Mouse (Mus musculus) T-helper 17 cell (primary cell): ENCODE results near the gene Dync2h1.
"Not testable (repeated sequence)": the region's sequence is repeated elsewhere in the genome, so short reads cannot be mapped to it uniquely, and the experiment has no call there.

Experiments
- in situ Hi-C, 2 experiments: fragments of 300-600 bp; cut with MboI, MseI; formaldehyde crosslinking; loops; 1 replicate in 1 of 2; 2 replicates in 1 of 2; pipeline ENCODE4 v1.15.1; 2025; ENCODE audit warnings: high pct_unique_total_duplicates in 2 of 2

The Dync2h1 gene

DNA sequence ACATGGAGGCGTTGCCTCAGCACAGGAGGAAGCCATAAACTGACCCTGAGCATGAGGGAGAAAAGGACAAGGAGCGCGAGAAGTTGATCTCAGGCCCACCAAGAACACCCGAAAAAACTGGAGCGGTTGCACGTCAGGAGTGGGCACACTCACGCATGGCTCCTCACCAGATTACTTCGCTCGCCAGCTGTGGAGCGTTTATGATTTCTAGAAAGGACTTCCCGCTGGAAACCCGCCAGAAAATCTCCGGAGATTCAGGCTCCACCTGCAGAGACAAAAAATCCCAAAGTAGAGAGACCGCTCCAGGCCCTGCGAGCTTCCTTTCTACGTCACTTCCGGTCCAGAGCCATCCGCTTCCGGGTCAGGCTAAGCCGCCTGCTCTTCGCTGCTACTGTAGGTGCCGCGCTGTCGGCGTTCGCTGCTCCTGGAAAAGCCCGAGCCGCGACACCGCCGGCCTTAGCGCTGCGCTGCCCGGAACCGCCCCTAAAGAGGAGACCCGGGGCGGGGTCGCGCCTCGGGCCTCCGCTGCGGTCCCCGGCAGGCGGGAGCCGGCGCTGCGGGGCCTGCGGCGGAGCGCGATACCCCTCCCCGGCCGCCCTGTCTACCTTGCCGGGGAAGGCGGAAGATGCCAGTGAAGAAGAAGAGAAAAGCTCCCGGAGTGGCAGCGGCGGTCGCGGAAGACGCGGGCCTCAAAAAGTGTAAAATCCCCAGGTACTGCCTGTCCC lies at the start of gene Dync2h1, which contains the start of gene Dcun1d5:
Gene Dync2h1, minus strand, starts transcription at position 275 of the 725 bp plus-strand sequence.
Gene Dcun1d5, plus strand, starts transcription at position 349 of the 725 bp plus-strand sequence.
- in situ Hi-C loops, result loop anchor here (5.0 to 10.0 kb wide), 2 partner anchors 580 to 658 kb away; partner anchors contain the start of gene Tmem123 (in 1 of the 2)

GRCm38 (mm10) chr9:7221460-7221859 lies 37.2 kb upstream of the Dync2h1 start:
- in situ Hi-C loops, result no loop called here

DNA sequence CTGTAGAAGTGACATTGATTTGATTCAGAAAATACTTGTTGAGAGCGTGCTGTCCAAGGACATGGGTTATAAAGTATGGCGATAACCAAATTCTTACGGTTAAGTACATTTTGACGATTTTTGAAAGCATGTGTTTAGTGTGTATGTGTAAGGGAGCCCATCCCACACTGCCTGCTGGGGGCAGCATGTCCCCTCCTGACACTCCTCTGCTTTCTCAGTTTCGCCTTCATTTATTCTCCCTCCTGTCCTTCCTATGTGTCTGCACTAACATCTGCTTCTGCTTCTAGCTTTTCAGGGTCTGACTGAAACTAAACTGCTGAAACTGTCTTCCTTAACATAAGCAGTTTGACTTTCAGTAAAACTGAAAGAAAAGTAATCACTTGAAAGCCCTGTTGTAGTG lies 36.8 kb upstream of the Dync2h1 start:
- in situ Hi-C loops, result no loop called here

- in situ Hi-C loops, result loop anchor here (5.0 to 10.0 kb wide), 3 partner anchors 229 to 381 kb away; partner anchors contain the start of gene Mmp3 (in 1 of the 2)
Observed at GRCm38 (mm10) chr9:7216240-7216639, 32.0 kb upstream of the Dync2h1 start.

GRCm38 (mm10) chr9:7190694-7191093 lies 6.4 kb upstream of the Dync2h1 start:
- in situ Hi-C loops, result not testable (repeated sequence)

GRCm38 (mm10) chr9:7184897-7185291 lies 648 bp upstream of the Dync2h1 start:
- in situ Hi-C loops, result loop anchor here (5.0 to 10.0 kb wide), 2 partner anchors 580 to 657 kb away; partner anchors contain the start of gene Tmem123 (in 1 of the 2)

GRCm38 (mm10) chr9:7176618-7177610 lies 7.3 kb downstream of the Dync2h1 start:
- in situ Hi-C loops, result no loop called here

DNA sequence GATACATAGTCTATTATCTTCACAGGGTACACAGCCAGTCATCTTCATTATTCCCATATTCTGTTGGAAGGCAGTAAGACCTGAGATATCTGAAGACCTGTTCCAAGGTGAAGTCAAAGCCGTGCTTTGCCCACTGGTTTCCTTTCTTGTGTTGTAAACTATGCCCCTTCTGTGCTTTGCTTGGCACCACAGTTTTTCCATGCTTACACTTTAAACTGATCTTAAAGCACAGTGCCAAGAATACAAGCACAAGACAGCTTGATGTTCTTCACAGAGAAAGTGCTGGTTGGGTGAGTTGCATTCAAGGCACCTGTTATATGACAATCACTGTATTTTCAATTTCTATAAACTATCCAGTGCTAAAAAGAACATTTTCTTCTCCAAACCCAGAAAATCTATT lies 10.5 kb downstream of the Dync2h1 start:
- in situ Hi-C loops, result no loop called here

GRCm38 (mm10) chr9:7167339-7167998 lies 16.8 kb downstream of the Dync2h1 start:
- in situ Hi-C loops, result no loop called here

DNA sequence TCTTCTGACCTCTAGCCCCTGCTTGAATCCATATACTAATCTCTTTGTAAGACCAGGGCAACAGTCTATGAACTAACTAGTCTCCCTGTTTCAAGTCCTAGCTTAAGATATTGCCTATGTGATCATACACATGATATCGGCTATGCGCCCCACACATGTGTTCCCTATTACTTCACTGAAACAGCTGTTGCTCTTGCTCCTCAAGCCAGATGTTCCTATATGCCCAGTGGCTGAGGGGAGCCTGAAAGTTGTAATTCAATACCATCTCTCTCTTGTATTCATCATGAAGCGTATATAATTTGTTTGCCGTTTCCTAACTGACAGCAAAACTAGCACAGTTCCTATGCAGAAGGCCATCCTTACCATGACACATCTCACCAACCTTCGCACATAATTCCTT lies 23.6 kb downstream of the Dync2h1 start:
- in situ Hi-C loops, result no loop called here

DNA sequence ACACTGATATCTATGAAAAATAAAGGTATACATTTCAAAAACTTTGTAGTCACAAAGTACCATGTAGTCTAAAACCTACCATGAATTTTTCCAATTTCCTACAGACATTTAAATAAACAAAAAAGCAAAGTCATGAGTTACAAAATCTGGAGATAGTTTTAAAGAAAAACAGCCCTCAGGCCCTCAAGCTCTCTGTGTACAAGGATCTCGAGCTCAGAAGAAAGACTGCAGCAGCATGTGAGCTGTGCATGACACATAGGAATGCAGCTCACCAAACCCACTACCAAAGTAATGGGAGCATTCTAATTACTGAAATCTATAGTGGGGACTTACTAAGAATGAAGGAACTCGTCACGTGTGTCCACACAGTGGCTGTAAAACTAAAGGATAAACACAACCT lies 24.5 kb downstream of the Dync2h1 start:
- in situ Hi-C loops, result loop anchor here in 1 of 2 experiments (10.0 kb wide), 1 partner anchor 275 kb away; no protein-coding TSS in a partner anchor

- in situ Hi-C loops, result loop anchor here in 1 of 2 experiments (10.0 kb wide), 1 partner anchor 276 kb away; no protein-coding TSS in a partner anchor
Observed at GRCm38 (mm10) chr9:7158605-7159004, 25.6 kb downstream of the Dync2h1 start.

DNA sequence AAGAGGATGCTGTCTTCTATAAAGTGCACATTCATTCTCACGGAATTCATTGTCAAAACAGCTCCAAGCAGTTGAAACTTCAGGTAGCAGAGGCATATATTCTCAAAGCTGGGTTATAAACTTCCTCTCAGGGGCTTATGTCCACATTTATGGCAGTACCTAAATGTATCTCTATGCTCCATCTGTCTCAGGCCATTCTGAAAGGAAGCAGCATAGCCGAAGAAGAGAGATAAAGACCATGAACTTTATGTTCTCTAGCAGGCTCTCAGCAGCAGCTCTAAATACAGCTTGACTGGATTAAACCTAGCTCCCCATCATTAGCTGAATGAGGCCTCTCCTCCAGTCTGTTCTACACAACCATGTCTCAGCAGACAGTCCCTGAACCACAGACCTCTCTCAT lies 29.9 kb downstream of the Dync2h1 start:
- in situ Hi-C loops, result loop anchor here in 1 of 2 experiments (10.0 kb wide), 1 partner anchor 280 kb away; no protein-coding TSS in a partner anchor

- in situ Hi-C loops, result no loop called here
Observed at GRCm38 (mm10) chr9:7122863-7123262, 61.4 kb downstream of the Dync2h1 start.

- in situ Hi-C loops, result no loop called here
Observed at GRCm38 (mm10) chr9:7110166-7110565, 74.1 kb downstream of the Dync2h1 start.

GRCm38 (mm10) chr9:7101361-7101760 lies 82.9 kb downstream of the Dync2h1 start:
- in situ Hi-C loops, result loop anchor here in 1 of 2 experiments (10.0 kb wide), 1 partner anchor 257 kb away; no protein-coding TSS in a partner anchor

DNA sequence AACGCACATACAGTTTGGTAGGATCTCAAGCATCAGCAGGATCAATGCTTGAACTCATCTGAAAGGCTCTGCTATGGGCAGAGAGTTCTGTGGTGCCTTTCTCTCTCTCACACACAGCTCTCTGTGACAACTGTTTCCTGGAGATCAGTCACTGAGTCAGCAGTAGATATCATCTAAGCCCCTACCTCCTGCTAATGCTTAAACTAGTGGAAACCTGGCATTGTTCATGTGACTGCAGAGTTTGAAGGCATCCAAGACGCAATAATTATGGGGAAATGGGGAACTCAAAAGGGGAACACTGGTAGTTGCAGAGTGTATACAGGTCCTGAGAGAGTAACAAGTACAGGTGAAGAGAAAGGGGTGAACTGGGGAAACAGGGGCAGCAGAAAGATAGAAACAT lies 109.6 kb downstream of the Dync2h1 start:
- in situ Hi-C loops, result no loop called here

DNA sequence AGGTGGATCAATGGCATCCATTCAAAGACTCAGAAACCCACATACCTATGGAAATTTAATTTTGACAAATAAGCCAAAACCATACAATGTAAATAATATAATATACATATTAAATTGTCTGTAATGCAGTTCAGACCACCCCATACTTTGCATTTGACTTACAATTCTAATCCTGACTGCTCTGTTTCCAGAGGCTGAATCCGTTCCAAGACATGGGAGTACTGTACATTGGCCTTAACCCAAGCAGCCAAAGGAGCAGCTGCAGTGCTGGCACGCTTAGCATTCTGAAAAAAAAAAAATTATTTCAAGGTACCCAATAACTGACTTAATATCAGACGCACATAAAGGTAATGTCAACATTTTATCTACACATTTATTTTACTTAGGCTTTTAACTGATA lies 113.4 kb downstream of the Dync2h1 start:
- in situ Hi-C loops, result no loop called here

DNA sequence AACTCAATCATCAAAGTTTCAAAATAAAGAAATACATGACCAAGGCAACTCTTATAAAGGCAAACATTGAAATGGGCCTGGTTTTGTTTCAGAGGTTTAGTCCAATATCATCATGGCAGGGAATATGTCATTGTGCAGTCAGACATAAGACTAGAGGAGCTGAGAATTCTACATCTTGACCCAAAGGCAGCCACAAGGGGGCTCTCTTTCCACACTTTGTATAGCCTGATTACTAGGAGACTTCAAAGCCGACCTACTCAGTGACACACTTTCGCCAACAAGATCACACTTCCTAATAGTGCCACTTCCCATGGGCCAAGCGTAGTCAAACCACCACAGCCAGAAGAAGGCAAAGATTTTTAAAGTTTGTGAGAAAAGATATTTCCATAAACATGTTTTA lies 133.7 kb downstream of the Dync2h1 start:
- in situ Hi-C loops, result no loop called here

DNA sequence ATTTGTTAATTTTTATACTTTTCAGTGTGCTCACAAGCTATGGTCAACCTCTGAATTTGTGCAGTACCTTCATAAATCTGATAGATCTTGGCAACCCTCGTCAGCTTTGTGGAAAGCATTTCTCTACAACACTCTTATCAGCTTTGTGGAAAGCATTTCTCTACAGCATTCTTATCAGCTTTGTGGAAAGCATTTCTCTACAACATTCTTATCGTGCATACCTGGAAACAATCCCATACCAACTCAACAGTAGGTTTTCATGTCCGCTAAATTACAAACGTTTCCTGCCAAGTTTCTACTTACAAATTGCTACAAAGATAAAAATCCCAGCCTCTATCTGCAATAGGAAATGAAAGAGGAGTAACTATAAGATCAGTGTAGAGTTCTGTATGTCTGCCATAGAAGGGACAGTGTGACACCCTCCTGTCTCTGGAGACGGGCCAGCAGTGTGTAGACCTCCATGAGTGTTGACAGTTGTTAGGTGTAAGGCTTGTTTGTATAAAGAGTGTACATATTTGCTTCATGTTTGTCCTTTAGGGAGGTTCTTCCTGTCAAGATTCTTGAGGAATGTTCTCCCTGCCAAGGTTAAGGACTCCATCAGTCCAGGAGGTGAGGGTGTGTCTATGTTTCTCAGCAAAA lies 141.5 kb downstream of the Dync2h1 start:
- in situ Hi-C loops, result no loop called here

DNA sequence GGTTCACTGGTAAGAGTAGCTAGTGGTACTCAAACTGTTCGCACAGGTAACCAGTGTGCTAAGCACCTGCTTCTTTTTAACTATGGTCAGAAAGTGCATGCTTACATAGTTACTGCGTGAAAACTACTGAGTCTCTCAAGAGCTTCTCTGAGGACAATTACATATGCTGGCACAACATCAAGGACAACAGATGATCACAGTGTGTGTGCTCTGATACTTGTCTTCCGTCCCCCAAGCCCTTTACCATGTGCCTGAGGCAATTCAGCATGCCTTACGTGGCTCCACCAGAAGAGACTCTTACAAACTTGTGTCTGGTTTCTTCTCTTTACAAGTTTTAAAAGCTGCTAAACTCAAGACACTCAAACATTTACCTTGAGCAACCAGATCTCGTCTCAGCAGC lies 143.0 kb downstream of the Dync2h1 start:
- in situ Hi-C loops, result no loop called here
